Mouse (Mus musculus): ENCODE results near the gene Thbs4.

The Thbs4 gene

GRCm38 (mm10) chr13:92717851-92718665 is 76.6 kb downstream of the Thbs4 start:
- no peak for DNase-seq (ENCODE audit: low spot score in 2 of 2)

GRCm38 (mm10) chr13:92712619-92713018 is 82.0 kb downstream of the Thbs4 start:
- no peak for DNase-seq (ENCODE audit: low spot score in 2 of 2)

GRCm38 (mm10) chr13:92711821-92712220 is 82.8 kb downstream of the Thbs4 start:
- DNase-seq (ENCODE audit: low spot score in 2 of 2) = no peak

- DNase-seq (ENCODE audit: low spot score in 2 of 2) = no peak
Observed at GRCm38 (mm10) chr13:92710361-92710760, 84.3 kb downstream of the Thbs4 start.

- DNase-seq (ENCODE audit: low spot score in 2 of 2) = no peak
Observed at GRCm38 (mm10) chr13:92709535-92709934, 85.1 kb downstream of the Thbs4 start.

- DNase-seq (ENCODE audit: low spot score in 2 of 2) = no peak
Observed at GRCm38 (mm10) chr13:92708466-92708865, 86.2 kb downstream of the Thbs4 start.

GRCm38 (mm10) chr13:92707941-92708340 is 86.7 kb downstream of the Thbs4 start:
- DNase-seq (ENCODE audit: low spot score in 2 of 2) = no peak

- no peak for DNase-seq (ENCODE audit: low spot score in 2 of 2)
Observed at GRCm38 (mm10) chr13:92706342-92707061, 88.1 kb downstream of the Thbs4 start.

- no peak for DNase-seq (ENCODE audit: low spot score in 2 of 2)
Observed at GRCm38 (mm10) chr13:92705016-92705535, 89.5 kb downstream of the Thbs4 start.

- DNase-seq (ENCODE audit: low spot score in 2 of 2) = no peak
Observed at GRCm38 (mm10) chr13:92704189-92704588, 90.4 kb downstream of the Thbs4 start.

- DNase-seq (ENCODE audit: low spot score in 2 of 2) = peak; percentile 31 to 35
Observed at GRCm38 (mm10) chr13:92703241-92704027, 91.2 kb downstream of the Thbs4 start.

- DNase-seq (ENCODE audit: low spot score in 2 of 2) = no peak
Observed at GRCm38 (mm10) chr13:92702035-92702434, 92.6 kb downstream of the Thbs4 start.

Measured in heart, adult 9 months (tissue).